Mouse (Mus musculus): Measurements from ENCODE around the gene Cst6. TPM values are rescaled to one million over a fixed set of nuclear protein-coding genes. Genes with fewer than 3 reads are reported as not detected.

Gene Cst6
- polyA plus RNA-seq, 1 experiment, result 1.5 TPM

- WGBS, result 77% methylated on average over 3 of the region's 3 CpGs
Measured at GRCm38 (mm10) chr19:5370932-5371331, 21.6 kb upstream of the Cst6 start.

GRCm38 (mm10) chr19:5367455-5367854 is 18.1 kb upstream of the Cst6 start:
- TF ChIP-seq CTCF (conservative IDR thresholded peaks at IDR 0.05; ENCODE audit: insufficient read depth, insufficient read length, low read depth, low read length) (peak; percentile 33), POLR2A (IDR thresholded peaks at IDR 0.05; ENCODE audit: low read depth, low read length) (no peak)
- H3K27ac ChIP-seq (ENCODE audit: insufficient read depth, low read depth, low read length), result no peak overlapping the region; the same call in 1 of the 2 replicates
- peaks cover 9% of the 10 kb centered on the region for H3K4me1 ChIP-seq (ENCODE audit: control insufficient read depth, insufficient read depth, low read length)
- H3K36me3 ChIP-seq (ENCODE audit: control insufficient read depth, insufficient read depth, low read length), result peaks cover 1% of the 10 kb centered on the region; the same call in 1 of the 2 replicates
- no peak for DNase-seq
- 5% methylated on average over 11 of the region's 11 CpGs for WGBS
- H3K4me3 ChIP-seq (ENCODE audit: insufficient read depth, low read depth, low read length), result peak overlapping the region; percentile 99
- H3K27me3 ChIP-seq (replicated peaks; ENCODE audit: control insufficient read depth, insufficient read depth, low read length), result no peaks in the 10 kb centered on the region

More at GRCm38 (mm10) chr19:5370932-5371331, 21.6 kb upstream of the Cst6 start:
- peaks cover 1% of the 10 kb centered on the region; the same call in 1 of the 2 replicates for H3K36me3 ChIP-seq (ENCODE audit: control insufficient read depth, insufficient read depth, low read length)
- DNase-seq, result no peak
- TF ChIP-seq POLR2A (IDR thresholded peaks at IDR 0.05; ENCODE audit: low read depth, low read length), result no peak
- TF ChIP-seq CTCF (conservative IDR thresholded peaks at IDR 0.05; ENCODE audit: insufficient read depth, insufficient read length, low read depth, low read length), result no peak
- H3K27me3 ChIP-seq (replicated peaks; ENCODE audit: control insufficient read depth, insufficient read depth, low read length), result no peaks in the 10 kb centered on the region
- H3K27ac ChIP-seq (ENCODE audit: insufficient read depth, low read depth, low read length), result no peak overlapping the region
- H3K4me1 ChIP-seq (ENCODE audit: control insufficient read depth, insufficient read depth, low read length), result peaks cover 9% of the 10 kb centered on the region
- no peak overlapping the region for H3K4me3 ChIP-seq (ENCODE audit: insufficient read depth, low read depth, low read length)

GRCm38 (mm10) chr19:5367053-5367359 is 17.6 kb upstream of the Cst6 start, which contains the start of gene Banf1:
TSS of gene Banf1 (minus strand) at chr19:5367168.
- Histone ChIP-seq H3K4me1 (ENCODE audit: control insufficient read depth, insufficient read depth, low read length) (peaks cover 9% of the 10 kb centered on the region), H3K27me3 (replicated peaks; ENCODE audit: control insufficient read depth, insufficient read depth, low read length) (no peaks in the 10 kb centered on the region), H3K36me3 (ENCODE audit: control insufficient read depth, insufficient read depth, low read length) (peaks cover 1% of the 10 kb centered on the region; the same call in 1 of the 2 replicates), H3K27ac (ENCODE audit: insufficient read depth, low read depth, low read length) (peak within 1 kb of the TSS; percentile 83), H3K4me3 (ENCODE audit: insufficient read depth, low read depth, low read length) (peak within 1 kb of the TSS; percentile 99)
- TF ChIP-seq CTCF (conservative IDR thresholded peaks at IDR 0.05; ENCODE audit: insufficient read depth, insufficient read length, low read depth, low read length) (no peak), POLR2A (IDR thresholded peaks at IDR 0.05; ENCODE audit: low read depth, low read length) (no peak)
- DNase-seq, result no peak
- under 1% methylated on average over 33 of the region's 33 CpGs for WGBS

- H3K4me3 ChIP-seq (ENCODE audit: insufficient read depth, low read depth, low read length), result peak within 1 kb of the TSS; percentile 99
- TF ChIP-seq POLR2A (IDR thresholded peaks at IDR 0.05; ENCODE audit: low read depth, low read length) (no peak), CTCF (conservative IDR thresholded peaks at IDR 0.05; ENCODE audit: insufficient read depth, insufficient read length, low read depth, low read length) (no peak)
- H3K4me1 ChIP-seq (ENCODE audit: control insufficient read depth, insufficient read depth, low read length), result peaks cover 9% of the 10 kb centered on the region
- peak; percentile 98 for DNase-seq
- WGBS, result under 1% methylated on average over 92 of the region's 92 CpGs
- peak within 1 kb of the TSS; percentile 83 for H3K27ac ChIP-seq (ENCODE audit: insufficient read depth, low read depth, low read length)
- no peaks in the 10 kb centered on the region for H3K27me3 ChIP-seq (replicated peaks; ENCODE audit: control insufficient read depth, insufficient read depth, low read length)
- peaks cover 1% of the 10 kb centered on the region; the same call in 1 of the 2 replicates for H3K36me3 ChIP-seq (ENCODE audit: control insufficient read depth, insufficient read depth, low read length)
Measured at GRCm38 (mm10) chr19:5366175-5367052, 17.0 kb upstream of the Cst6 start, which contains the start of gene Eif1ad. TSS of gene Eif1ad (plus strand) at chr19:5366741.

- H3K4me3 ChIP-seq (ENCODE audit: insufficient read depth, low read depth, low read length), result peak overlapping the region; percentile 99
- no peak overlapping the region; the same call in 1 of the 2 replicates for H3K27ac ChIP-seq (ENCODE audit: insufficient read depth, low read depth, low read length)
- H3K27me3 ChIP-seq (replicated peaks; ENCODE audit: control insufficient read depth, insufficient read depth, low read length), result no peaks in the 10 kb centered on the region
- peaks cover 9% of the 10 kb centered on the region for H3K4me1 ChIP-seq (ENCODE audit: control insufficient read depth, insufficient read depth, low read length)
- H3K36me3 ChIP-seq (ENCODE audit: control insufficient read depth, insufficient read depth, low read length), result peaks cover 1% of the 10 kb centered on the region; the same call in 1 of the 2 replicates
- DNase-seq, result no peak
- no peak for TF ChIP-seq POLR2A (IDR thresholded peaks at IDR 0.05; ENCODE audit: low read depth, low read length)
- TF ChIP-seq CTCF (conservative IDR thresholded peaks at IDR 0.05; ENCODE audit: insufficient read depth, insufficient read length, low read depth, low read length), result no peak
- 14% methylated on average over 11 of the region's 11 CpGs for WGBS
Measured at GRCm38 (mm10) chr19:5365751-5366150, 16.4 kb upstream of the Cst6 start.

GRCm38 (mm10) chr19:5364124-5364523 is 14.8 kb upstream of the Cst6 start:
- no peak for TF ChIP-seq CTCF (conservative IDR thresholded peaks at IDR 0.05; ENCODE audit: insufficient read depth, insufficient read length, low read depth, low read length)
- no peak for TF ChIP-seq POLR2A (IDR thresholded peaks at IDR 0.05; ENCODE audit: low read depth, low read length)
- Histone ChIP-seq H3K36me3 (ENCODE audit: control insufficient read depth, insufficient read depth, low read length) (no peaks in the 10 kb centered on the region), H3K27me3 (replicated peaks; ENCODE audit: control insufficient read depth, insufficient read depth, low read length) (no peaks in the 10 kb centered on the region), H3K4me3 (ENCODE audit: insufficient read depth, low read depth, low read length) (no peak overlapping the region), H3K27ac (ENCODE audit: insufficient read depth, low read depth, low read length) (no peak overlapping the region), H3K4me1 (ENCODE audit: control insufficient read depth, insufficient read depth, low read length) (peaks cover 9% of the 10 kb centered on the region)
- WGBS, result 70% methylated on average over 2 of the region's 2 CpGs
- no peak for DNase-seq

- no peaks in the 10 kb centered on the region for H3K27me3 ChIP-seq (replicated peaks; ENCODE audit: control insufficient read depth, insufficient read depth, low read length)
- H3K36me3 ChIP-seq (ENCODE audit: control insufficient read depth, insufficient read depth, low read length), result no peaks in the 10 kb centered on the region
- no peak for DNase-seq
- H3K27ac ChIP-seq (ENCODE audit: insufficient read depth, low read depth, low read length), result no peak overlapping the region
- 83% methylated on average over 2 of the region's 2 CpGs for WGBS
- H3K4me3 ChIP-seq (ENCODE audit: insufficient read depth, low read depth, low read length), result no peak overlapping the region
- TF ChIP-seq CTCF (conservative IDR thresholded peaks at IDR 0.05; ENCODE audit: insufficient read depth, insufficient read length, low read depth, low read length) (no peak), POLR2A (IDR thresholded peaks at IDR 0.05; ENCODE audit: low read depth, low read length) (no peak)
- H3K4me1 ChIP-seq (ENCODE audit: control insufficient read depth, insufficient read depth, low read length), result no peaks in the 10 kb centered on the region
Measured at GRCm38 (mm10) chr19:5362186-5362585, 12.8 kb upstream of the Cst6 start.
